8 mouse cellular contexts compared by ENCODE assay signal in the genomic region with DNA sequence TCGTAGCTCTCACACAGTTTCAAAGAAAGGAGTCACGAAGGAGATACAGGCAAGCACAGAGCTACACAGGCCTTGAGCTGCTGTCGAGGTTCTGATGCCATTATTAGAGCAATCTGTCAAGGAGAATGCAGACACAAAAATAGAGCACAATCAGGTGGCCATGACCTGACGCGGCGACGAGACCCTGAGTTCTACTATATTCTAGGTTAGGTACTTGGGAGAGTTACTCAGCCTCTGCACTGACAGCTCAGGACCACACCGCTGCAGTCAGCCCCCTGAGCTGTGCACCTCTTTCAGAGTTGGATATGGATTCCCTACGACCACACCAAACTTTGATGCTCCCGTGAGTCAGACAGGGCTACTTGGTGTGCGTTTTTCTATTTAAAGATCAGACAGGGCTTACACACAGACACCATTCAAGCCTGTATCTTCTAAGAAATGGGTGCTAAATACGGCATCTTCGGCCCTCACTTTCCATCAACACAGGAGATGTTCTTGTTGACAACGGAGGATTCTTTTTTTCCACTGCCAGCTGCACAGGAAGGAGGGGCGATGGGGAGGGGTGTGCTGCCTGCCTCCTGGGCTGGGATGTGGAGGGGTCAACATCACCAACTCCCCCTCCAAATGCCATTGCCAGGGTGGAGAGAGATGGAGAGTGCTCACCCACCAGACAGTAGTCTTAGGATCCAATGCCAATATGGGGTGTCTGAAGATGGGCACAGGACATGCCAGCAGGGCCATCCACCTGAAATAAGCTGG.
DNase-seq lines count a peak whose midpoint lies in the region; ATAC-seq and TF ChIP-seq lines count a peak whose summit lies in the region.

No protein-coding gene starts in this region.

- TF ChIP-seq RAD21 in CH12.LX (IDR thresholded peaks at IDR 0.05; ENCODE audit: low read depth, low read length): no peak

- no peak overlapping the region for H3K4me3 ChIP-seq in CH12.LX (replicated peaks in 1 of 3; ENCODE audit: low read depth in 2 of 3, low read length in 2 of 3, poor library complexity in 1 of 3)
- H3K4me3 ChIP-seq in heart, postnatal 0 days (ENCODE audit: low read depth, low read length): peak overlapping the region; percentile 17; the same call in 1 of the 2 replicates
- peak overlapping the region; percentile 35 for H3K4me3 ChIP-seq in midbrain, embryonic 16.5 days (ENCODE audit: low read depth, low read length)

- dilution Hi-C loops in CH12.LX (cut with MboI; ENCODE audit: extremely low pct_ligation_motif_present, extremely low pct_unique_long_range_greater_than_20kb, low sequenced_read_pairs): no loop called here

- H3K79me2 ChIP-seq in CH12.LX (replicated peaks; ENCODE audit: control insufficient read depth, extremely low read depth, insufficient read depth, poor library complexity, severe bottlenecking): no peaks in the 10 kb centered on the region

- H3K4me1 ChIP-seq in CH12.LX (ENCODE audit: control insufficient read depth in 1 of 2, insufficient read depth in 2 of 2): peaks cover 39 to 51% of the 10 kb centered on the region in 2 experiments
- H3K4me1 ChIP-seq in heart, postnatal 0 days (ENCODE audit: control insufficient read depth, insufficient read depth): peaks cover 68% of the 10 kb centered on the region
- peaks cover 55% of the 10 kb centered on the region for H3K4me1 ChIP-seq in midbrain, embryonic 16.5 days (ENCODE audit: control insufficient read depth, insufficient read depth, low read length)

- no peak overlapping the region for H3K27ac ChIP-seq in CH12.LX (ENCODE audit: insufficient read depth, low read depth)
- H3K27ac ChIP-seq in heart, postnatal 0 days (ENCODE audit: low read depth): peak overlapping the region; percentile 83
- H3K27ac ChIP-seq in midbrain, embryonic 16.5 days (ENCODE audit: low read length): peak overlapping the region; percentile 88

- no peak for TF ChIP-seq EP300 in CH12.LX (IDR thresholded peaks at IDR 0.05; ENCODE audit: low read length)
- no peak for TF ChIP-seq EP300 in heart, postnatal 0 days (IDR thresholded peaks at IDR 0.05; ENCODE audit: low read depth)

- no peaks in the 10 kb centered on the region for H3K9me3 ChIP-seq in CH12.LX (replicated peaks; ENCODE audit: low read length)
- no peaks in the 10 kb centered on the region for H3K9me3 ChIP-seq in heart, postnatal 0 days (replicated peaks; ENCODE audit: control insufficient read depth, low read length)
- H3K9me3 ChIP-seq in midbrain, embryonic 16.5 days (replicated peaks; ENCODE audit: control insufficient read depth, low read length, poor library complexity, severe bottlenecking): no peaks in the 10 kb centered on the region

- ATAC-seq in heart, postnatal 0 days (ENCODE audit: insufficient read depth, low read depth): 0 out of 2 replicates have a peak, but pooled peaks have one; percentile 1
- peak; percentile 15; the same call in 1 of the 2 replicates for ATAC-seq in midbrain, embryonic 16.5 days
- no peak for ATAC-seq in megakaryocyte, adult 5-6 weeks (ENCODE audit: poor library complexity, severe bottlenecking)

- DNase-seq in cerebellum, adult 11-12 months: peak; percentile 55
- DNase-seq in cerebellum, postnatal 14 days: no peak
- DNase-seq in CH12.LX (ENCODE audit: extremely low read depth): no peak
- no peak for DNase-seq in heart, postnatal 0 days (ENCODE audit: low spot score)
- no peak for DNase-seq in cerebellum, adult 9-11 months
- DNase-seq in kidney, adult 8-10 months: no peak

- H3K27me3 ChIP-seq in CH12.LX (replicated peaks): no peaks in the 10 kb centered on the region
- no peaks in the 10 kb centered on the region for H3K27me3 ChIP-seq in heart, postnatal 0 days (ENCODE audit: control insufficient read depth, insufficient read depth, low read length)
- no peaks in the 10 kb centered on the region for H3K27me3 ChIP-seq in midbrain, embryonic 16.5 days (ENCODE audit: control insufficient read depth, insufficient read depth, low read depth, low read length)

- 31% methylated on average over 15 of the region's 15 CpGs for WGBS in heart, postnatal 0 days
- 44% methylated on average over 15 of the region's 15 CpGs for WGBS in midbrain, embryonic 16.5 days

- peaks cover 0 to 13% of the 10 kb centered on the region in 2 experiments for H3K36me3 ChIP-seq in CH12.LX (replicated peaks in 1 of 2; ENCODE audit: control insufficient read depth in 1 of 2, insufficient read depth in 1 of 2, low read length in 1 of 2)
- H3K36me3 ChIP-seq in heart, postnatal 0 days (replicated peaks; ENCODE audit: control insufficient read depth, insufficient read depth, low read length): no peaks in the 10 kb centered on the region
- no peaks in the 10 kb centered on the region for H3K36me3 ChIP-seq in midbrain, embryonic 16.5 days (ENCODE audit: control insufficient read depth, insufficient read depth, low read length)

- no peak overlapping the region for H3K9ac ChIP-seq in CH12.LX (ENCODE audit: insufficient read depth, low read depth)
- H3K9ac ChIP-seq in heart, postnatal 0 days (replicated peaks; ENCODE audit: low read depth, low read length): peak overlapping the region; percentile 51; the same call in 1 of the 2 replicates
- H3K9ac ChIP-seq in midbrain, embryonic 16.5 days (ENCODE audit: low read depth, low read length): peak overlapping the region; percentile 71

- no peak for TF ChIP-seq CTCF in CH12.LX (conservative IDR thresholded peaks at IDR 0.05 in 1 of 2, IDR thresholded peaks at IDR 0.05 in 1 of 2; ENCODE audit: low read depth in 2 of 2, low read length in 2 of 2)
- no peak for TF ChIP-seq CTCF in heart, postnatal 0 days (IDR thresholded peaks at IDR 0.05; ENCODE audit: low read depth)

- in situ Hi-C loops in CH12.LX (cut with MboI; ENCODE audit: low pct_ligation_motif_present, low pct_unique_long_range_greater_than_20kb, low sequenced_read_pairs): no loop called here

- H3K4me2 ChIP-seq in CH12.LX (ENCODE audit: insufficient read depth, low read depth, poor library complexity, severe bottlenecking): peak overlapping the region; percentile 26
- H3K4me2 ChIP-seq in heart, postnatal 0 days (ENCODE audit: low read depth, low read length): peak overlapping the region; percentile 42; the same call in 1 of the 2 replicates
- H3K4me2 ChIP-seq in midbrain, embryonic 16.5 days (ENCODE audit: low read length): peak overlapping the region; percentile 69

- TF ChIP-seq POLR2A in CH12.LX (IDR thresholded peaks at IDR 0.05; ENCODE audit: low read depth, low read length): no peak

TF ChIP-seq in CH12.LX, 34 proteins besides CTCF, POLR2A, EP300 and RAD21:
- TF ChIP-seq CHD2 (IDR thresholded peaks at IDR 0.05; ENCODE audit: low read length) (no peak), MEF2A (IDR thresholded peaks at IDR 0.05; ENCODE audit: borderline replicate concordance, low read depth, low read length) (peak; percentile 51; the same call in 1 of the 2 replicates)

Comparison
In these comparisons a context has a peak if more than half of its experiments do, and no peak if none do; other contexts are left out.
1. H3K4me3 ChIP-seq: peak in heart, postnatal 0 days (single experiment) and midbrain, embryonic 16.5 days (single experiment); none in CH12.LX (0 of 3).
2. Peak in every context shown above with its lines, with median percentiles within 50 percentile points of each other: H3K4me2 ChIP-seq.